Mouse (Mus musculus) liver, embryonic 11.5 days (tissue): Measurements from ENCODE around the gene Zmiz1. TPM values are rescaled to one million over a fixed set of nuclear protein-coding genes. Genes with fewer than 3 reads are reported as not detected.

Experiments used
- ATAC-seq: fragments of 200-750 bp; cut with Nextera tagmentation; replicated peaks from 2 replicates; pipeline ENCODE4 v1.8.0; 2017; ENCODE audit warnings: moderate number of reproducible peaks, mild to moderate bottlenecking, moderate TSS enrichment, moderate library complexity; ENCODE audit not compliant: low FRiP score
- DNase-seq: peaks from one replicate; pipeline ENCODE4 v3.0.0-alpha.2; 2017; ENCODE audit warnings: low spot score
- H3K27ac ChIP-seq: fragments of 300-500 bp; sonication (generic); 2 replicates; pipeline ENCODE4 v1.5.1; 2014; ENCODE audit warnings: mild to moderate bottlenecking, low read depth, low read length, control low read depth
- H3K27me3 ChIP-seq: fragments of 300-500 bp; sonication (generic); replicated peaks from 2 replicates; pipeline ENCODE4 v1.6.1; 2014; ENCODE audit warnings: low read length, mixed read lengths; ENCODE audit not compliant: control insufficient read depth, insufficient read depth
- H3K36me3 ChIP-seq: fragments of 300-500 bp; sonication (generic); 2 replicates; pipeline ENCODE4 v1.6.1; 2014; ENCODE audit warnings: mild to moderate bottlenecking, low read length, moderate library complexity, mixed read lengths; ENCODE audit not compliant: control insufficient read depth, insufficient read depth
- H3K4me1 ChIP-seq: fragments of 300-500 bp; sonication (generic); replicated peaks from 2 replicates; pipeline ENCODE4 v1.6.1; 2014; ENCODE audit warnings: low read length, mixed read lengths; ENCODE audit not compliant: control insufficient read depth, insufficient read depth
- H3K4me2 ChIP-seq: fragments of 300-500 bp; sonication (generic); 2 replicates; pipeline ENCODE4 v1.6.1; 2014; ENCODE audit warnings: mild to moderate bottlenecking, control low read depth, moderate library complexity
- H3K4me3 ChIP-seq: fragments of 300-500 bp; sonication (generic); 2 replicates; pipeline ENCODE4 v1.5.1; 2014; ENCODE audit warnings: low read depth, low read length, control low read depth
- H3K9ac ChIP-seq: fragments of 300-500 bp; sonication (generic); 2 replicates; pipeline ENCODE4 v1.6.1; 2014; ENCODE audit warnings: low read depth, low read length, control low read depth
- H3K9me3 ChIP-seq: fragments of 300-500 bp; sonication (generic); 2 replicates; pipeline ENCODE4 v1.6.1; 2016; ENCODE audit warnings: low read length, inconsistent platforms, mixed read lengths; ENCODE audit not compliant: control insufficient read depth
- WGBS: fragments of 180-500 bp; shearing (Covaris S2); extraction: QIAGEN DNeasy Blood & Tissue Kit; methylation state at CpG from one replicate; pipeline ENCODE4 v1.1.7; 2014; 5-methylcytosine and 5-hydroxymethylcytosine counted together
- polyA plus RNA-seq: library from polyadenylated mRNA; unstranded; fragments of >200 nt; fragmentation: Nextera tagmentation; extraction: Ambion mirVana; gene quantifications from 2 replicates; pipeline ENCODE4 v1.2.1, GENCODE M21; 2014

Zmiz1 gene
- polyA plus RNA-seq, 1 experiment from 2014 or later: 31.0 TPM

DNA sequence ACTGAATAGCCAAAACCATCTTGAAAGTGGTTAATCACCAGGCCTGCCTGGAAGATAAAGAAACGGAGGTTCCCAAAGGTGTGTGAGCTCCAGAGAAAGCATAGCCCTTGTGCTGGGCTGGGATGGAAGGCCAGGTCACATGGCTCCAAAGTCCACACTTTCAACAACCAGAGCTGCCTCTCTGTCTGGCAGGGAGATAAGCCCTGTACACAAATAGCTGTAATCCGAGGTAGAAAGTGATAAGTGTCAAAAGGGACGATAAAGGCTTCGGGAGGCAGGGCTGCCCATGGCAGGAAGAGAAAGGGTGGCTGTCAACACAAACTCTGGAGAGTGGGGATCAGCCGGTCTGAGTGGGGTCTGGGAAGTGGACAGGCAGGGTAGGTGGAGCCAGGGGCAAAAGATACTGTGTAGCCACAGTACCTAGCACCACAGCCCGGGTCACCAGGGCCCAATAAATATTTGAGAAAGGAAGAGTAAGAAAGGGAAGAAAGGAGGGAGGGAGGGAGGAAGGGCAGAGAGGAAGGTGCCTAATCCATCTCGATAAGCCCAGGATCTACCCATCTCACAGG is 7.8 kb upstream of the Zmiz1 start:
- DNase-seq (no peak), ATAC-seq (peak; percentile 73)
- Histone ChIP-seq H3K36me3 (no peaks in the 10 kb centered on the region), H3K9ac (no peak overlapping the region), H3K27me3 (0 out of 2 replicates have a peak, but pooled peaks cover 3% of the 10 kb centered on the region), H3K4me2 (peak overlapping the region; percentile 49), H3K4me1 (peaks cover 27% of the 10 kb centered on the region), H3K27ac (peak overlapping the region; percentile 53; the same call in 1 of the 2 replicates), H3K9me3 (no peaks in the 10 kb centered on the region), H3K4me3 (no peak overlapping the region)
- WGBS: 15% methylated on average over 7 of the region's 7 CpGs

DNA sequence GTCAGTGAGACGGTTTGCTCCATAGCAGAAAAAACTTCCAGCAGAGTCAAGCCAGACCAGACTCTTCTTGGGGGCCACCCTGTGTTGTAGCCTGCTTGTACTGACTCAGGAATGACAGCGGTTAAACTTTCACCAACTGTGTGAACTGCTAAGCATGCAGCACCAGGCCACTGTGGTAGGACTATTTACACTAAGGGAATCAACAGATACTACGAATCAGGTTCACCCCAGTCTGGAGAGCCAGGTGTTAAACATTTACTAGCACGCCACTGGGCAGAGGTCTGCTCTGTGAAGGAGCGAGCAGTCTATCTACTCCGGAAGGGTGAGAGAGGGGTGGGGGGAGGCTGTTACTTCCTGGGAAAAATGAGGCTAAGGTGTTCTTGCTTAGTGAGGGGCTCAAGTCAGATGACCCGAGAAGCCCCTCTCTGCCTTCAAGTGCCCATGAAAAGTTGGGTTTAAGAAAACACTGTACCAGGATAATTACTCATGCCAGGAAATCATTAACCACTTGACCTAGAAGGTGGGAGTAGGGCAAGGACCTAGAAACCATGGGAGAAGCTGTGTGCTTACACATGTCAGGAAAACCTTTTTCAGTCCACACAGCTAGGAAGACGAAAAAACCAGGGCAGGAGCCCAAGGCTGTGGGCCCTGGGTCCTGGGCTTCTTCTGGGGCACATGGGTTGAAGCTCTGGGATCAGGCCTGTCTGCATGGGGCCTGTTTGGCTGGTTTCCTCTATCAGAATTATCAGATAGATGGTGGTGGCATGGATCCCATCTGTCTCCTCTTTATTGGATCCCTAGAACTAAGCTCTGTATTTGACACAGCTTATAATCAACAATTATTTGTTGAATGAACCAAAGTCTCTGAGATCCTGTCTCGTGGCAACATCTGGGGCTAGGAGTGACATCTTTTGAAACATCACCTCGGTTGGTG is 7.0 kb upstream of the Zmiz1 start:
- no peak overlapping the region for H3K4me3 ChIP-seq
- DNase-seq (no peak), ATAC-seq (peak; percentile 59)
- 0 out of 2 replicates have a peak, but pooled peaks cover 3% of the 10 kb centered on the region for H3K27me3 ChIP-seq
- peaks cover 27% of the 10 kb centered on the region for H3K4me1 ChIP-seq
- H3K36me3 ChIP-seq: no peaks in the 10 kb centered on the region
- peak overlapping the region; percentile 63 for H3K27ac ChIP-seq
- peak overlapping the region; percentile 49 for H3K4me2 ChIP-seq
- WGBS: 36% methylated on average over 10 of the region's 10 CpGs
- H3K9me3 ChIP-seq: no peaks in the 10 kb centered on the region
- no peak overlapping the region for H3K9ac ChIP-seq

DNA sequence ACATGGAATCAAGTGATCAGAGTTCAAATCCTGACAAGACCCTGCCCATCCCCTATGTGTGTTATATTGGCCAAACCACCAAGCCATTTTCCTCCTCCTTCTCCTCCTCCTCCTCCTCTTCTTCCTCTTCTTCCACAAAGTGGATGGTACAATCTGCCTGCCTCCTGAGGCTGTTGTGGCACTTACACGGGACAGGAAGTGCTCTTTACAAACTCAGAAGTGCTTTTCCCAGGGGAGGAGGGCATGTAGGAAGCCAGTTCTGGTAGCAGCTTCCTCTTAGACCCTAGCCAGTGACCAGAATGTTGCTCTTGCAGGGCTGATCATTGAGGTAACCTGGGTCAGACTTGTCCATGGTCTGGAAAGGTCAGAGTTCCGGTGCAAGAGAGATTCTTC is 6.4 kb upstream of the Zmiz1 start:
- DNase-seq (no peak), ATAC-seq (no peak)
- Histone ChIP-seq H3K4me2 (no peak overlapping the region), H3K9me3 (no peaks in the 10 kb centered on the region), H3K4me3 (no peak overlapping the region), H3K36me3 (no peaks in the 10 kb centered on the region), H3K27ac (no peak overlapping the region; the same call in 1 of the 2 replicates), H3K4me1 (peaks cover 27% of the 10 kb centered on the region), H3K27me3 (0 out of 2 replicates have a peak, but pooled peaks cover 3% of the 10 kb centered on the region), H3K9ac (no peak overlapping the region)
- 20% methylated on average over 2 of the region's 2 CpGs for WGBS

DNA sequence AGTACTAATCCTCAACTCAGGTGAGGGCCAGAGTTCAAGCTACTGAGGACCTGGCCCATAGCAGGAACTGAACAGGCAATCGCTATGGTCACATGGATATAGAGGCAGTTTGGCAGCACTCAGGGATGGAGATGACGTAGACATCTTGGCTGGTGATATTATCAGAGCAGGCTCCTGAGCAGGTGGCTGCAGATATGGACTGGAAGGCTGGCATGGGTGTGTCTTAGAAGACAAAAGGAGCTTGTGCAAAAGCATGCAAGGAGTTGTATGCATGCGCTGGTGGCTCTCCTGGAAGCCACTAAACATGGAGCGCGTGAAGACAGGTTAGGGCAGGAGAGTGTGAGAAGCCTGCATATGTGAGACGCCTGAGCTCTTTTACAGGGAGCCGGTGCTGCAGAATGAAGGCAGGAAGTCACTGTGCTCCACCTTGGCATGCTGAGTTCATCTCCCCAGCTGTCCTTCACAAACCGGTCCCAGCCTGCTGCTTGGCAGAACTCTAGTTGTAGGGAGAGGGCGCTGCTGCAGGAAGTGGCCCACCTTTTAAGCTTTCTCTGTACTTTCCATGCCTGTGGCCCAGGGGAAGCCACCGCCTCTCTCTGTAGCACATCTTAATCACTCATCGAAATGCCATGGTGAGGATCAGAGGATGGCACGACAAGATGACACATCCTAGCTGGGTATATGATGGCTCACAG is 4.8 kb upstream of the Zmiz1 start:
- no peak overlapping the region for H3K9ac ChIP-seq
- WGBS: 75% methylated on average over 12 of the region's 12 CpGs
- no peak overlapping the region for H3K27ac ChIP-seq
- no peaks in the 10 kb centered on the region for H3K9me3 ChIP-seq
- 0 out of 2 replicates have a peak, but pooled peaks cover 3% of the 10 kb centered on the region for H3K27me3 ChIP-seq
- no peaks in the 10 kb centered on the region for H3K36me3 ChIP-seq
- ATAC-seq: no peak
- H3K4me1 ChIP-seq: peaks cover 34% of the 10 kb centered on the region
- no peak for DNase-seq
- H3K4me2 ChIP-seq: no peak overlapping the region
- no peak overlapping the region for H3K4me3 ChIP-seq

DNA sequence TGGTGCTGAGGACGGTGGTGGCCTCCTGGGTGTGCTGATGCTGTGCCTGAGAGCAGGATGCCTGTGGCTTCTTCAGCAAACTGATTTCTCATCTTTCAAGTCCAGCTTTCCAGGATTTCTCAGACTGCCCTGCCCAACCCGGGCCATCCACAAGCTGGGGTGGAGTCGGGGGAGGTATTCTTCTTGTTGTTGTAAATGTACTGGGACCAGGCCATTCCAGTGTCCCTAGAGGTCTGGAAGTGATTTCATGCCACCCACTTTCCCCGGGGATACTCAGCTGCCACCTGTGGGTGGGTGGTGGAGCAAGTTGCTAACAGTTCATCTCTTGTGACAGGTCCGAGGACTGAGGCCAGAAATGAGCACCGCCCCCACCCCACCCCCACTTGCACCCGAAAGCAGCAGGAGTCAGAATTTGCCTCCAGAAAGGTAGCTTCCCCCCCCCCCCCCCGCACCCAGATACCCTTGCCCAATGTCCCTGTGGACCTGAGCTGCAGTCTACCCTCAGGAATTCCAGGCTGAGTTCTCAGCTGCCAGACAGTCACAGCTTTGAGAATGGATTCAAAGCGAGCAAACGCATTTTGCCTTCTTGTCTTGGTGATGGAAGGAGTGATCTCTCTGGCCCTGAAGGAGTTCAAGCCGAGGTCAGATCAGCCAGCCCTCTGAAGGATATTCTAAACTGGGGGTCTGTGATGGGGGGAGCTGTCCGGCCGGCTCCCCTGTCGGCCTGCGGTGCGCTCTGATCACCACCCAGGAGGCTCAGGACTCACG is 2.1 kb upstream of the Zmiz1 start:
- peaks cover 26% of the 10 kb centered on the region for H3K4me1 ChIP-seq
- H3K4me2 ChIP-seq: peak overlapping the region; percentile 98
- H3K9me3 ChIP-seq: no peaks in the 10 kb centered on the region
- ATAC-seq: no peak
- peak overlapping the region; percentile 55 for H3K9ac ChIP-seq
- H3K4me3 ChIP-seq: peak overlapping the region; percentile 92
- peak overlapping the region; percentile 30; the same call in 1 of the 2 replicates for H3K27ac ChIP-seq
- DNase-seq: no peak
- H3K27me3 ChIP-seq: 0 out of 2 replicates have a peak, but pooled peaks cover 3% of the 10 kb centered on the region
- H3K36me3 ChIP-seq: no peaks in the 10 kb centered on the region
- WGBS: 10% methylated on average over 16 of the region's 17 CpGs

DNA sequence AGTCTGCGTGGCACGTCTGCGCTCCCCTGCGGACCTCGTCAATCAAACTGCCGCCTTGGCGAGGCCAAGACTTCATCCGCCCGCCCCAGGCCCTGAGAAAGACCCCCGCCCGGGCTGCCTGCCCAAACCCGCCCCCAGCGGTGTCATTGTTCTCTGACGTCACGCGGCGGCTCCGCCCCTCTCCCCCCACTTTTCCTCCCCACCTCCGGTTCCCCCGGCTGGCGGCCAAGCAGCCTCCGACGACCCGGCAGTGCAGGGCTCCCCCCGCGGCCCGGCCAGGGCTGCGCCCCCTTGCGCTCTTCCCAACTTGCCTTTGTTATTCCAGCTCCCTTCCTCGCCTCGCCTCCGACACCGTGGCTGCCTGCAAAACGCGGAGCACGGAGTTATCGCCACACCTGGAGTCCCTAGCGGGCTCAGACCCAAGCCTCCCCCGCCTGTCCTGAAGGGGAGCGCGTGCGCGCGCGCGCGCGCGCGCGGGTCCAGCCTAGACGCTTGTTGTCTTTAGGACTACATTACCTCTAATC is 1.5 kb upstream of the Zmiz1 start:
- DNase-seq (peak; percentile 97), ATAC-seq (peak; percentile 66)
- Histone ChIP-seq H3K9ac (peak overlapping the region; percentile 55), H3K4me3 (peak overlapping the region; percentile 92), H3K4me2 (peak overlapping the region; percentile 98), H3K36me3 (no peaks in the 10 kb centered on the region), H3K9me3 (no peaks in the 10 kb centered on the region), H3K27me3 (0 out of 2 replicates have a peak, but pooled peaks cover 3% of the 10 kb centered on the region), H3K27ac (peak overlapping the region; percentile 30), H3K4me1 (peaks cover 24% of the 10 kb centered on the region)
- 1% methylated on average over 50 of the region's 52 CpGs for WGBS

DNA sequence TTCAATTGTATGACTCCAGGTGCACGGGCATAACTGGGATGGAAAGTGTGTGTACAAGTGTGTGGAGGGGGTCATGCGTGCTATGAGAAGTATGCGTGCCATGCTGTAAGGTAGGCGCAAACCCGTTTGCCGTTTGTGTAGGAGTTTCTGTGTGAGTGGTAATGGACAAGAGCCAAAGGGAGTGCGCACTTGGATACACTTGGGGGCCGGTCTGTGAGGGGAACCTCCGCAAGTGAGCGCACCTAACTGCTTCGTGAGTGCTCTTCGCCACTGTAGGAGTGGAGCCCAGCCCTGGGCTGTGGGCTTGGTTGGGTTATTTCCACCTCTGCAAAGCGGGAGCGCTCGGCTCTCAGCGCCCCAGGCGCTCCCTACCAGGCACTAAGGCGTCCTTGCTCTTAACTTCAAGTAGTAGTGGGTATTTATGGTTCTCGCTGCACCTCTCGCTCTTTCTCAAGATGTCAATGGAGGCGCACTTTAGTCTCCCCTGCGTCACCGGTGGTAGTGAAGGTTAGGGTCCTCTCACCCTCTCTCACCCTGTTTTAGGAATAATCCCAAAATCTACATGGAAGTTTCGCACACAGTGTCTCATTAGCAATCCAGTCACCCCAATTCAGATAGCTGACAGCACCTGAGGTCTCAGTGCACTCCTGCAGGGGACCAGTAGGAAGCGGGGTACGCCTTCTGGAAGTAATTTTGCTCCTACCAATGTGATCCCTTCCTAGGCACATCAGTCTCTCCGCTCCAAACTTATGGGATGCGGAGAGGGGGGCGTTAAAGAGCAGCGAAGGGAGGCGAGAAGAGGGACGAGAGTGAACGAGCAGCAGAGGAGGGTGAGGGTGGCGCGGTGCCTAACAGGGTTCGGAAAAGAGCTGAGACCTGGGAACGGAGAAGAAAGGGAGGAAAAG is 622 bp upstream of the Zmiz1 start:
- Histone ChIP-seq H3K27ac (peak overlapping the region; percentile 36), H3K36me3 (no peaks in the 10 kb centered on the region), H3K27me3 (0 out of 2 replicates have a peak, but pooled peaks cover 3% of the 10 kb centered on the region), H3K4me3 (peak overlapping the region; percentile 92), H3K9ac (peak overlapping the region; percentile 49), H3K4me2 (peak overlapping the region; percentile 98), H3K4me1 (peaks cover 28% of the 10 kb centered on the region), H3K9me3 (no peaks in the 10 kb centered on the region)
- under 1% methylated on average over 37 of the region's 37 CpGs for WGBS
- ATAC-seq (0 out of 2 replicates have a peak, but pooled peaks have one; percentile 9), DNase-seq (no peak)
